Mouse (Mus musculus): ENCODE measurements around the gene Hmgb1. TPM values are rescaled to one million over a fixed set of nuclear protein-coding genes. Genes with fewer than 3 reads are reported as not detected.

The Hmgb1 gene
- polyA plus RNA-seq, 2 experiments from 2014 or later = 402 to 1,098 TPM

GRCm38 (mm10) chr5:149184844-149185186 lies 526 bp upstream of the Hmgb1 start:
- ATAC-seq = peak; percentile 58

- ATAC-seq = peak; percentile 32
Measured at GRCm38 (mm10) chr5:149183721-149184103, 577 bp downstream of the Hmgb1 start.

GRCm38 (mm10) chr5:149183122-149183521 lies 1.2 kb downstream of the Hmgb1 start:
- ATAC-seq = no peak

- no peak for ATAC-seq
Measured at GRCm38 (mm10) chr5:149182186-149182870, 2.0 kb downstream of the Hmgb1 start.

- ATAC-seq = no peak
Measured at GRCm38 (mm10) chr5:149179826-149180225, 4.5 kb downstream of the Hmgb1 start.

- no peak for ATAC-seq
Measured at GRCm38 (mm10) chr5:149178095-149178494, 6.2 kb downstream of the Hmgb1 start.

GRCm38 (mm10) chr5:149175736-149176135 lies 8.6 kb downstream of the Hmgb1 start:
- no peak for ATAC-seq

- ATAC-seq = no peak
Measured at GRCm38 (mm10) chr5:149174527-149174926, 9.8 kb downstream of the Hmgb1 start.

GRCm38 (mm10) chr5:149172246-149172645 lies 12.0 kb downstream of the Hmgb1 start:
- ATAC-seq = no peak

- no peak for ATAC-seq
Measured at GRCm38 (mm10) chr5:149170841-149171588, 13.3 kb downstream of the Hmgb1 start.

GRCm38 (mm10) chr5:149168816-149169215 lies 15.5 kb downstream of the Hmgb1 start:
- no peak for ATAC-seq

- no peak for ATAC-seq
Measured at GRCm38 (mm10) chr5:149168051-149168450, 16.2 kb downstream of the Hmgb1 start.

GRCm38 (mm10) chr5:149166011-149166410 lies 18.3 kb downstream of the Hmgb1 start:
- ATAC-seq = no peak

- ATAC-seq = no peak
Measured at GRCm38 (mm10) chr5:149164881-149165280, 19.4 kb downstream of the Hmgb1 start.

GRCm38 (mm10) chr5:149162890-149163289 lies 21.4 kb downstream of the Hmgb1 start:
- ATAC-seq = no peak

GRCm38 (mm10) chr5:149160469-149160868 lies 23.8 kb downstream of the Hmgb1 start:
- peak; percentile 89 for ATAC-seq

- no peak for ATAC-seq
Measured at GRCm38 (mm10) chr5:149159021-149159420, 25.3 kb downstream of the Hmgb1 start.

- no peak for ATAC-seq
Measured at GRCm38 (mm10) chr5:149156886-149157563, 27.3 kb downstream of the Hmgb1 start.

GRCm38 (mm10) chr5:149152774-149153155 lies 31.5 kb downstream of the Hmgb1 start:
- no peak for ATAC-seq

GRCm38 (mm10) chr5:149152063-149152773 lies 32.1 kb downstream of the Hmgb1 start:
- ATAC-seq = no peak

- no peak for ATAC-seq
Measured at GRCm38 (mm10) chr5:149150882-149151281, 33.4 kb downstream of the Hmgb1 start.

GRCm38 (mm10) chr5:149147386-149148000 lies 36.8 kb downstream of the Hmgb1 start:
- no peak for ATAC-seq

GRCm38 (mm10) chr5:149146691-149147090 lies 37.6 kb downstream of the Hmgb1 start:
- no peak for ATAC-seq

Data from activated CD4-positive, CD25-positive, alpha-beta regulatory T cell, adult 4 months (primary cell).